Mouse (Mus musculus) midbrain, embryonic 16.5 days (tissue): ENCODE results near the gene Lrfn1. TPM values are rescaled to one million over a fixed set of nuclear protein-coding genes. Genes with fewer than 3 reads are reported as not detected.

Experiments
- ATAC-seq: fragments of 200-750 bp; cut with Nextera tagmentation; 2 replicates; pipeline ENCODE4 v1.8.0; 2017; ENCODE audit warnings: moderate TSS enrichment
- H3K27ac ChIP-seq: fragments of 300-500 bp; sonication (generic); 2 replicates; pipeline ENCODE4 v1.5.1; 2014; ENCODE audit warnings: mild to moderate bottlenecking, low read length, mixed read lengths
- H3K27me3 ChIP-seq: fragments of 300-500 bp; sonication (generic); 2 replicates; pipeline ENCODE4 v1.6.1; 2014; ENCODE audit warnings: low read depth, low read length, mixed read lengths; ENCODE audit not compliant: control insufficient read depth, insufficient read depth
- H3K36me3 ChIP-seq: fragments of 300-500 bp; sonication (generic); 2 replicates; pipeline ENCODE4 v1.6.1; 2014; ENCODE audit warnings: mild to moderate bottlenecking, low read length, moderate library complexity, mixed read lengths; ENCODE audit not compliant: control insufficient read depth, insufficient read depth
- H3K4me1 ChIP-seq: fragments of 300-500 bp; sonication (generic); 2 replicates; pipeline ENCODE4 v1.6.1; 2014; ENCODE audit warnings: mild to moderate bottlenecking, low read length, mixed read lengths; ENCODE audit not compliant: control insufficient read depth, insufficient read depth
- H3K4me2 ChIP-seq: fragments of 300-500 bp; sonication (generic); 2 replicates; pipeline ENCODE4 v1.6.1; 2014; ENCODE audit warnings: mild to moderate bottlenecking, low read length, mixed read lengths
- H3K4me3 ChIP-seq: fragments of 300-500 bp; sonication (generic); 2 replicates; pipeline ENCODE4 v1.5.1; 2014; ENCODE audit warnings: low read depth, mild to moderate bottlenecking, low read length, moderate library complexity, mixed read lengths
- H3K9ac ChIP-seq: fragments of 300-500 bp; sonication (generic); 2 replicates; pipeline ENCODE4 v1.6.1; 2014; ENCODE audit warnings: low read depth, low read length, mixed read lengths
- H3K9me3 ChIP-seq: fragments of 300-500 bp; sonication (generic); replicated peaks from 2 replicates; pipeline ENCODE4 v1.6.1; 2014; ENCODE audit warnings: mild to moderate bottlenecking, low read length, mixed read lengths; ENCODE audit not compliant: control insufficient read depth, poor library complexity, severe bottlenecking
- WGBS: fragments of 180-500 bp; shearing (Covaris S2); extraction: QIAGEN DNeasy Blood & Tissue Kit; methylation state at CpG from one replicate; pipeline ENCODE4 v1.1.7; 2014; 5-methylcytosine and 5-hydroxymethylcytosine counted together
- polyA plus RNA-seq: library from polyadenylated mRNA; unstranded; fragments of >200 nt; fragmentation: Nextera tagmentation; extraction: Ambion mirVana; gene quantifications from 2 replicates; pipeline ENCODE4 v1.2.1, GENCODE M21; 2015

Gene Lrfn1
- polyA plus RNA-seq, 1 experiment from 2014 or later: 15.0 TPM

GRCm38 (mm10) chr7:28442688-28443087, 9.1 kb upstream of the Lrfn1 start:
- Histone ChIP-seq H3K27ac (no peak overlapping the region), H3K4me3 (no peak overlapping the region), H3K27me3 (no peaks in the 10 kb centered on the region), H3K4me2 (no peak overlapping the region), H3K9ac (no peak overlapping the region), H3K4me1 (peaks cover 7% of the 10 kb centered on the region), H3K9me3 (no peaks in the 10 kb centered on the region), H3K36me3 (no peaks in the 10 kb centered on the region)
- WGBS: 32% methylated on average over 4 of the region's 4 CpGs
- ATAC-seq: no peak

GRCm38 (mm10) chr7:28444344-28444974, 7.3 kb upstream of the Lrfn1 start:
- Histone ChIP-seq H3K27ac (no peak overlapping the region), H3K9ac (no peak overlapping the region)
- WGBS: 88% methylated on average over 13 of the region's 13 CpGs

GRCm38 (mm10) chr7:28446446-28446845, 5.3 kb upstream of the Lrfn1 start:
- Histone ChIP-seq H3K36me3 (no peaks in the 10 kb centered on the region), H3K4me2 (no peak overlapping the region), H3K9me3 (no peaks in the 10 kb centered on the region), H3K27ac (no peak overlapping the region), H3K9ac (no peak overlapping the region), H3K4me1 (peaks cover 9% of the 10 kb centered on the region), H3K27me3 (no peaks in the 10 kb centered on the region), H3K4me3 (no peak overlapping the region)
- no peak for ATAC-seq
- WGBS: 6% methylated on average over 12 of the region's 12 CpGs

More at GRCm38 (mm10) chr7:28444344-28444974, 7.3 kb upstream of the Lrfn1 start:
- Histone ChIP-seq H3K4me1 (peaks cover 7% of the 10 kb centered on the region), H3K36me3 (no peaks in the 10 kb centered on the region), H3K4me2 (no peak overlapping the region), H3K4me3 (no peak overlapping the region), H3K27me3 (no peaks in the 10 kb centered on the region), H3K9me3 (no peaks in the 10 kb centered on the region)
- ATAC-seq: no peak

- no peak overlapping the region for H3K4me3 ChIP-seq
- WGBS: 14% methylated on average over 12 of the region's 12 CpGs
- 0 out of 2 replicates have a peak overlapping the region, but pooled peaks have one; percentile 15 for H3K9ac ChIP-seq
- H3K36me3 ChIP-seq: no peaks in the 10 kb centered on the region
- no peaks in the 10 kb centered on the region for H3K9me3 ChIP-seq
- ATAC-seq: no peak
- peaks cover 10% of the 10 kb centered on the region for H3K4me1 ChIP-seq
- H3K4me2 ChIP-seq: no peak overlapping the region
- no peaks in the 10 kb centered on the region for H3K27me3 ChIP-seq
- H3K27ac ChIP-seq: no peak overlapping the region
Observed at GRCm38 (mm10) chr7:28447101-28447830, 4.5 kb upstream of the Lrfn1 start.

- no peak overlapping the region for H3K4me2 ChIP-seq
- WGBS: 72% methylated on average over 13 of the region's 13 CpGs
- H3K4me3 ChIP-seq: no peak overlapping the region
- no peak overlapping the region for H3K9ac ChIP-seq
- no peak for ATAC-seq
- no peaks in the 10 kb centered on the region for H3K36me3 ChIP-seq
- H3K27me3 ChIP-seq: no peaks in the 10 kb centered on the region
- no peaks in the 10 kb centered on the region for H3K9me3 ChIP-seq
- peaks cover 15% of the 10 kb centered on the region for H3K4me1 ChIP-seq
- H3K27ac ChIP-seq: no peak overlapping the region
Observed at GRCm38 (mm10) chr7:28447865-28448820, 3.6 kb upstream of the Lrfn1 start.

- H3K27me3 ChIP-seq: no peaks in the 10 kb centered on the region
- H3K9ac ChIP-seq: peak overlapping the region; percentile 93
- H3K4me2 ChIP-seq: peak overlapping the region; percentile 71
- 2% methylated on average over 22 of the region's 24 CpGs for WGBS
- H3K27ac ChIP-seq: peak overlapping the region; percentile 72
- peak; percentile 50; the same call in 1 of the 2 replicates for ATAC-seq
- H3K4me3 ChIP-seq: peak overlapping the region; percentile 88
- no peaks in the 10 kb centered on the region for H3K9me3 ChIP-seq
- H3K36me3 ChIP-seq: peaks cover 11% of the 10 kb centered on the region
- H3K4me1 ChIP-seq: peaks cover 17% of the 10 kb centered on the region
Observed at GRCm38 (mm10) chr7:28452361-28453005, 703 bp downstream of the Lrfn1 start.

- H3K4me2 ChIP-seq: no peak overlapping the region
- H3K9me3 ChIP-seq: no peaks in the 10 kb centered on the region
- H3K27ac ChIP-seq: no peak overlapping the region
- 94% methylated on average over 5 of the region's 5 CpGs for WGBS
- no peak overlapping the region for H3K9ac ChIP-seq
- H3K4me3 ChIP-seq: no peak overlapping the region
- no peaks in the 10 kb centered on the region for H3K27me3 ChIP-seq
- H3K36me3 ChIP-seq: peaks cover 41% of the 10 kb centered on the region
- no peak for ATAC-seq
- peaks cover 5% of the 10 kb centered on the region; the same call in 1 of the 2 replicates for H3K4me1 ChIP-seq
Observed at GRCm38 (mm10) chr7:28460361-28460760, 8.6 kb downstream of the Lrfn1 start.

- no peak for ATAC-seq
- no peaks in the 10 kb centered on the region for H3K27me3 ChIP-seq
- H3K4me1 ChIP-seq: peaks cover 8% of the 10 kb centered on the region
- no peak overlapping the region for H3K9ac ChIP-seq
- H3K9me3 ChIP-seq: no peaks in the 10 kb centered on the region
- WGBS: 100% methylated on average over 2 of the region's 2 CpGs
- H3K27ac ChIP-seq: no peak overlapping the region
- H3K4me3 ChIP-seq: no peak overlapping the region
- H3K4me2 ChIP-seq: no peak overlapping the region
- H3K36me3 ChIP-seq: peaks cover 45% of the 10 kb centered on the region
Observed at GRCm38 (mm10) chr7:28462769-28463168, 11.0 kb downstream of the Lrfn1 start.
